Mouse (Mus musculus): Measurements from ENCODE around the gene Cyp2a22. TPM values are rescaled to one million over a fixed set of nuclear protein-coding genes. Genes with fewer than 3 reads are reported as not detected.
"Not testable (repeated sequence)": the region's sequence is repeated elsewhere in the genome, so short reads cannot be mapped to it uniquely, and the experiment has no call there.

Gene Cyp2a22
- polyA plus RNA-seq (2012; rRNA removed): not detected in 2 replicates

DNA sequence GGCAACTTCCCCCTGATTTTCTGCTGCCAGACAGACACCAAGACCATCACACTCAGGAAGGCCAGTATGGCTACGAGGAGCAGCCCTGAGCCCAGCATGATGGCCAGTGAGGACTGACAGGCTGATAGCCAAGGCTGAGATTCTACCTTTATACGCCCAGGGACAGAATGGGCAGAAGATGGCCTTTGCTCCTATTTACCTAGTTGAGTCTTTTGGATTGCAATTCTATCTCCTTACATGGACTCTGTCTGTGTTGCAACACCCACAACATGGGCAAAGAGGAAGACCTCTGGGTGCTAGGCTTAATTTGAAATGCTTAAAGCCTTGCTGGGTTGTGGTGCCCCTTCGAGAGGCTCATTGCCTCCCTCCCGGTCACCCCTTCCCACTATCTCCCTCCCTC lies at the start of gene Cyp2a22:
Gene Cyp2a22 (minus strand): TSS at position 123 of the 400 bp plus-strand sequence.
- no peak for TF ChIP-seq POLR2A (IDR thresholded peaks at IDR 0.05; ENCODE audit: extremely low read depth, insufficient read depth, low read length)
- H3K4me1 ChIP-seq (ENCODE audit: control insufficient read depth, insufficient read depth, low read length): no peaks in the 10 kb centered on the region

DNA sequence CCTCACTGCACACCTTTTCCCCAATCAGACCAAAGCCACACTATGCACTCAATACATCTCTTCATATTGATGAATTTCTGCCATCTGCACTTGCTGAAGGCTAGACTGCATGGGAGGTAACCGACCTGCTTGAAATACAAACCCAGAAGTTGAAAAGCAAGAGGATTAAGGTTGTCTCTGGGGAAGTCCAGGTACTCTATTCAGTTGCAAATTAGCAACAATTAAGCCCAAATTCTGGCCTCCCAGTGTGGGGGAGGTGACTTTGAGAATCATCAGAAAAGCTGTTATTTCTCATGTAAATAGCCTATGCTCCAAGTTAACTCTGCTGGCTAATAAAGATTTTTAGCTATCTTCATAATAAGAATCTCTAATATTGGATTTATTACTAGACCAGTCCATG lies 44.0 kb upstream of the Cyp2a22 start:
- not testable (repeated sequence) for H3K27ac ChIP-seq (ENCODE audit: insufficient read depth, low read length); H3K4me1 ChIP-seq (ENCODE audit: control insufficient read depth, insufficient read depth, low read length); H3K4me3 ChIP-seq (ENCODE audit: insufficient read depth, low read length)

More for the DNA sequence above, at the start of gene Cyp2a22:
- Histone ChIP-seq H3K27ac (ENCODE audit: insufficient read depth, low read length) (no peak within 1 kb of the TSS), H3K4me3 (ENCODE audit: insufficient read depth, low read length) (no peak within 1 kb of the TSS)

DNA sequence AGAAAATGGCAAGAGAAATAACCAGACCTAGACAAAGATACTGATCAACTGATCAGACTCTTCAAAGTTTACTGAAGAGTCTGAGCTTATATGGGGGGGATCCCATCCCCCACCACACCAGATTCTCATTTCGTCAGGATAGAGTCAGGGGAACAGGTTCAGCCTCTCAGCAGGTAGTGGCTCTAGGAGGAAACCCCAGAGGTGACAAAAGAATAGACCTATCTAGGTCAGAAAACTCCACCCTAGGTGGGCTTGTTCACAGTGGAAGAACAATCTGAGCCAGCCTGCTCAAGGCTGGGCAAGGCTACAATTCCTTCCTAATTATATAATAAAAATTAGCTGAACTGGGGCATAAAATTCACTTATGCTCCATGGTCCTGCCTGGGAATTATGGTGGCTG lies 43.4 kb upstream of the Cyp2a22 start:
- Histone ChIP-seq H3K27ac (ENCODE audit: insufficient read depth, low read length) (no peak overlapping the region), H3K4me1 (ENCODE audit: control insufficient read depth, insufficient read depth, low read length) (no peaks in the 10 kb centered on the region), H3K4me3 (ENCODE audit: insufficient read depth, low read length) (no peak overlapping the region)
- no peak for TF ChIP-seq CTCF (IDR thresholded peaks at IDR 0.05; ENCODE audit: extremely low read depth, insufficient read depth, low read length)
- TF ChIP-seq POLR2A (IDR thresholded peaks at IDR 0.05; ENCODE audit: extremely low read depth, insufficient read depth, low read length): no peak

DNA sequence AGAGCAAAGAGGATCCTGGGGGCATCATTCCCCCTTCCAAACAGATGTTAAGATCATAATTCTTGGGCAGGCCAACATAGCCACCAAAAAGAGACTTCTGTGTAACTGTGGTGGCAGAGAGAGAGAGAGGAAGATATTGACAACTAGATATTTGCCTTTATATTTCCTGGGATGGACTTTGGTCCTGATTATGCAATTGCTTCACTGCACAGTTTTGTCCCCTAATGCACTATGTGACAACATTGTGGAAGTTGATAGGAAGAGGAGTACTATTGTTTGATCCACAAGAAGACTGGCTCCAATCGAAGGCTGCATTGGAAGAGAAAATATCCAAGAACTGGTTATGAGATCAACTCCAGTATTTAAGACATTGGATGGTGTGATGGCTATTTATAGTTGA lies 42.8 kb upstream of the Cyp2a22 start:
- not testable (repeated sequence) for H3K4me3 ChIP-seq (ENCODE audit: insufficient read depth, low read length); H3K4me1 ChIP-seq (ENCODE audit: control insufficient read depth, insufficient read depth, low read length); H3K27ac ChIP-seq (ENCODE audit: insufficient read depth, low read length)

DNA sequence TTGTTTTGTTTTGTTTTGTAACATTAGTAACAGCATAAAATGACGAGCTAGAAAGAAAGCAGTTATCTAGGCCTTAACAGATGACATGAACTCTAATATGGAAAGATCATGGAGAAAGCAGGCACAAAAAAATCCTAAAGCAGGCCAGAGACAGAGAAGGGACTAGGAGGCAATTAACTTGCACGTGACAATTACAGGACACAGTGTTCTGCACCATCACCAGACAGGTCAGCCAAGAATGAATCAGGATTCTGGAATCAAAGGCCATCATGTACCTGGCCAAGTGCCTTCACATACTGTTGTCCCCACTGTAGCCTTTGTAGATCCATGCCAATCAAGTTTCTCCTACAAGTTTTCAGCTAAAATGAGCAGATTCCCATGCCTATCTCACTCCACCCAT lies 42.3 kb upstream of the Cyp2a22 start:
- not testable (repeated sequence) for H3K4me1 ChIP-seq (ENCODE audit: control insufficient read depth, insufficient read depth, low read length); H3K4me3 ChIP-seq (ENCODE audit: insufficient read depth, low read length); H3K27ac ChIP-seq (ENCODE audit: insufficient read depth, low read length)

DNA sequence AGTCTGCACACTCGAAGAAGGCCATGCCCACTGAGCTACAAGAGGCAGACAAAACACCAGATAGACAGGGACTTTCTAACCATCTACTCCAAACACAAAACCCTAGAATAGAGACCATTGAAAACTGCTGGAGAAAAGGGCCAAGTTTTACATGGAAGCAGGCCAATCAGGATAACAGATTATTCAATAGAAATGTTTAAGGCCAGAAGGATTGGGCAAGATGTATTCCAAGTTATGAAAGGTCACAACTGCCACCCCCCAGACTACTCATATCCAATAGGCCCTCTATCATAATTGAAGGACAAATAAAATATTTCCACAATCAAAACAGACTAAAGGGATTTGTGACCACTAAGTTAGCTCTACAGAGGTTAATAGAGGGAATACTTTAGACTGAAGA lies 23.2 kb upstream of the Cyp2a22 start:
- not testable (repeated sequence) for H3K27ac ChIP-seq (ENCODE audit: insufficient read depth, low read length); H3K4me3 ChIP-seq (ENCODE audit: insufficient read depth, low read length); H3K4me1 ChIP-seq (ENCODE audit: control insufficient read depth, insufficient read depth, low read length)

DNA sequence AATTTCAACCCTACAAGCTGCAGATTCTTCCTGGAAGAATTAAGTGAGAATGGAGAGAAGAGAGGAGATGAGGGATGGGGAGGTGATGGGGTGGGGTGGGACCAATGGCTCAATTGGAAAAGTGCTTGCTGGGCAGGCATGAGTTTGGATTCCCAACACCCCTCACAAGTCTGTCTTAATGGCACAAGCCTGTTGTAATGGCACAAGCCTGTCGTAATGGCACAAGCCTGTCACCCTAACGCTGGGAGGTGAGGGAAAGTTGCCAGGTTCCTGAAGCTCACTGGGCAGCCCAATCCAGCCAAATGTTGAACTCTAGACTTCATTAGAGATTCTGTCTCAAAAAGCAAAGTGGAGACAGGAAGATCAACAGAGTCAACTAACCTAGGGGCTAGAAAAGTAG lies 14.1 kb upstream of the Cyp2a22 start:
- H3K27ac ChIP-seq (ENCODE audit: insufficient read depth, low read length); H3K4me1 ChIP-seq (ENCODE audit: control insufficient read depth, insufficient read depth, low read length); H3K4me3 ChIP-seq (ENCODE audit: insufficient read depth, low read length): not testable (repeated sequence)

DNA sequence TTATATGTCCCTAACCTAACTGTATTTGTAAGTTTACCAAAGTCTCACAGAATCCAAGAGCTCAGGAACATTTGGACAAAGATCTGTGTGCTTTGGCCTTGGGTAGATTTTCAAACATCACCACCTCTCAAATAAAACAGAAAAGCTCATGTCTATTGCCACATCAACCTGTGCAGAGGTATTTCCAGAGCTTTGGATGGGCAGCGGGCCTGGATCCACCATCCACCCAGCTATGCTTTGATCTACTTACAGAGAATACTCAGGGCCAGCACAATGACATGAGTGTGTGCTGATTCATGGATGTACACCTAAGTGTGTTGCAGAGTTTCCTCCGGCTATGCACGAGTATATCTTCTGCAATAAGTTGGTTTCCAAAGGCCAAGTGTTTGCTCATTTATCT lies 13.5 kb upstream of the Cyp2a22 start:
- not testable (repeated sequence) for H3K4me1 ChIP-seq (ENCODE audit: control insufficient read depth, insufficient read depth, low read length); H3K4me3 ChIP-seq (ENCODE audit: insufficient read depth, low read length); H3K27ac ChIP-seq (ENCODE audit: insufficient read depth, low read length)

DNA sequence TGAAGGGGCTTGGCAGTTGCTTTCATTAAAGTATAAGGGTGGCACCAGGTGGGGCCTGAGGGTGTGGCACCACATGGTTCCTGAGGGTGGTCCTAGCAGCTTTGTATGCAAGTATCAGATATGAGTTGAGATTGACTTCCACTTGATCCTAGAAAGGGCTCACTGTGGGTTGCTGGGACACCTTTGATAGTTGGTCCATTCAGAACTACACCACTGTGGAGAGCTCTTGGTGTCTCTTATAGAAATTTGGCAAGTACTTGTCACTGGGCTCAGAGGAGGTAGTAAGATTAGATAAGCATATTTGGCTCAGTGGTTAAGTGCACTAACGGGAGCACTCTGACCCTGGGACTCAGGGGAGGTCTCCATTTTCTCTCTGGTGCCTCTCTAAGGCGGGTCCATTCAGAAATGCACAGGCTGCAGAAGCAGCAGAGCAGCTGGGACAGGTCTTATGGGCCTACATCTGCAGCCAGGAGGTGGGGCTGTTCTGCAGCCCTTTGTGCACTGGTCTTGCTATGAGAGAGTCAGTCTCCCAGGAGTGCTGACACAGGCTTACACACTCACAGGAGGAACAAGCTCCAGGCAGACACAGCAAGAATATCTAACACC lies 2.2 kb upstream of the Cyp2a22 start:
- not testable (repeated sequence) for H3K27ac ChIP-seq (ENCODE audit: insufficient read depth, low read length); H3K4me1 ChIP-seq (ENCODE audit: control insufficient read depth, insufficient read depth, low read length); H3K4me3 ChIP-seq (ENCODE audit: insufficient read depth, low read length)

DNA sequence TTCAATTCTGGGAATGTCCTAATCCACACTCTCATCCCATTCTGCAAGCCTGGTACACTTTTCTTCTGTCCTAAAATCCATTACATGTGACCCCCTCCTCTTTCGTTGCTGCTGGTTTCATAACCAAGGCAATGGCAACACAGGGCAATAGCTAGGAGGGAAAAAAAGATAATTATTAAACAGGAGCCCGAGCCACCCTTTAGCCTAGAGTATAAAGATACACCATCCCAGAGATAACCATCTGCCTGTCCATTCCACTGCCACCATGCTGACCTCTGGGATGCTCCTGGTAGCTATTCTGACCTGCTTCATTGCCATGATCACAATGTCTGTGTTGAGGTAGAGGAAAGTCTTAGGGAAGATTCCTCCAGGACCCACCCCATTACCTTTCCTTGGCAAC lies 22.1 kb downstream of the Cyp2a22 start:
- H3K27ac ChIP-seq (ENCODE audit: insufficient read depth, low read length); H3K4me1 ChIP-seq (ENCODE audit: control insufficient read depth, insufficient read depth, low read length); H3K4me3 ChIP-seq (ENCODE audit: insufficient read depth, low read length): not testable (repeated sequence)

Other genes starting within 250 kb of the Cyp2a22 start
- not detected in 2 replicates for gene Cyp2b19, start 182.2 kb downstream of the Cyp2a22 start, polyA plus RNA-seq (2012; rRNA removed)
- not detected in 2 replicates for gene Cyp2g1, start 130.5 kb downstream of the Cyp2a22 start, polyA plus RNA-seq (2012; rRNA removed)
- 0.10 TPM in 1 of 2 replicates, not detected in the other for gene Cyp2a5, start 104.1 kb downstream of the Cyp2a22 start, polyA plus RNA-seq (2012; rRNA removed)
- gene Cyp2a12, start 89.7 kb upstream of the Cyp2a22 start, polyA plus RNA-seq (2012; rRNA removed): not detected in 2 replicates
- 1.3 and 1.7 TPM in 2 replicates for gene Cyp2f2, start 180.5 kb upstream of the Cyp2a22 start, polyA plus RNA-seq (2012; rRNA removed)
- gene Cyp2t4, start 214.3 kb upstream of the Cyp2a22 start, polyA plus RNA-seq (2012; rRNA removed): not detected in 2 replicates
- gene Egln2, start 227.4 kb upstream of the Cyp2a22 start, polyA plus RNA-seq (2012; rRNA removed): 111 and 112 TPM in 2 replicates
- 150 and 154 TPM in 2 replicates for gene Rab4b, start 239.5 kb upstream of the Cyp2a22 start, polyA plus RNA-seq (2012; rRNA removed)
- gene Gm21983, start 241.7 kb upstream of the Cyp2a22 start, polyA plus RNA-seq (2012; rRNA removed): not detected in 2 replicates
- 4.8 and 7.7 TPM in 2 replicates for gene Mia, start 241.8 kb upstream of the Cyp2a22 start, polyA plus RNA-seq (2012; rRNA removed)

All from cortical plate, adult 2 months (tissue).